Mouse (Mus musculus) liver, postnatal 0 days (tissue): ENCODE data around the gene Ttc3. TPM values are rescaled to one million over a fixed set of nuclear protein-coding genes. Genes with fewer than 3 reads are reported as not detected.
"Not testable (repeated sequence)": the region's sequence is repeated elsewhere in the genome, so short reads cannot be mapped to it uniquely, and the experiment has no call there.

ENCODE experiments used
- ATAC-seq: fragments of 200-750 bp; cut with Nextera tagmentation; 2 replicates; pipeline ENCODE4 v1.8.0; 2017; ENCODE audit warnings: mild to moderate bottlenecking, moderate library complexity
- DNase-seq: peaks from one replicate; pipeline ENCODE4 v3.0.0-alpha.2; 2016
- H3K27ac ChIP-seq: fragments of 300-500 bp; sonication (generic); 2 replicates; pipeline ENCODE4 v1.5.1; 2014; ENCODE audit warnings: antibody characterized with exemption, moderate library complexity, mild to moderate bottlenecking, low read depth
- H3K27me3 ChIP-seq: fragments of 300-500 bp; sonication (generic); 2 replicates; pipeline ENCODE4 v1.6.1; 2014; ENCODE audit warnings: low read length, control low read depth, mixed read lengths; ENCODE audit not compliant: insufficient read depth
- H3K36me3 ChIP-seq: fragments of 300-500 bp; sonication (generic); replicated peaks from 2 replicates; pipeline ENCODE4 v1.6.1; 2014; ENCODE audit warnings: mild to moderate bottlenecking, control low read depth, low read length, moderate library complexity, mixed read lengths; ENCODE audit not compliant: insufficient read depth
- H3K4me1 ChIP-seq: fragments of 300-500 bp; sonication (generic); 2 replicates; pipeline ENCODE4 v1.6.1; 2014; ENCODE audit warnings: antibody characterized with exemption, mild to moderate bottlenecking, control low read depth; ENCODE audit not compliant: insufficient read depth
- H3K4me2 ChIP-seq: fragments of 300-500 bp; sonication (generic); 2 replicates; pipeline ENCODE4 v1.6.1; 2014; ENCODE audit warnings: low read depth, mild to moderate bottlenecking, low read length, moderate library complexity, mixed read lengths
- H3K4me3 ChIP-seq: fragments of 300-500 bp; sonication (generic); 2 replicates; pipeline ENCODE4 v1.5.1; 2014; ENCODE audit warnings: low read depth, low read length
- H3K9ac ChIP-seq: fragments of 300-500 bp; sonication (generic); replicated peaks from 2 replicates; pipeline ENCODE4 v1.6.1; 2014; ENCODE audit warnings: mild to moderate bottlenecking, moderate library complexity
- H3K9me3 ChIP-seq: fragments of 300-500 bp; sonication (generic); 2 replicates; pipeline ENCODE4 v1.6.1; 2016; ENCODE audit warnings: mild to moderate bottlenecking, control low read depth, low read length, mixed read lengths
- CTCF ChIP-seq: sonication (generic); IDR thresholded peaks from 2 replicates; pipeline ENCODE4 v1.5.1; 2016; ENCODE audit warnings: antibody characterized with exemption, low read depth
- EP300 ChIP-seq: IDR thresholded peaks from 2 replicates; pipeline ENCODE4 v1.6.1; 2016; ENCODE audit warnings: antibody characterized with exemption, low read depth, mild to moderate bottlenecking
- WGBS: fragments of 180-500 bp; shearing (Covaris S2); extraction: QIAGEN DNeasy Blood & Tissue Kit; methylation state at CpG from one replicate; pipeline ENCODE4 v1.1.7; 2014; ENCODE audit not compliant: insufficient replicate concordance; 5-methylcytosine and 5-hydroxymethylcytosine counted together
- polyA plus RNA-seq: library from polyadenylated mRNA; unstranded; fragments of >200 nt; fragmentation: Nextera tagmentation; extraction: Ambion mirVana; gene quantifications from 2 replicates; pipeline ENCODE4 v1.2.1, GENCODE M21; 2015

The Ttc3 gene
- polyA plus RNA-seq, 1 experiment from 2014 or later, result 17.4 TPM

DNA sequence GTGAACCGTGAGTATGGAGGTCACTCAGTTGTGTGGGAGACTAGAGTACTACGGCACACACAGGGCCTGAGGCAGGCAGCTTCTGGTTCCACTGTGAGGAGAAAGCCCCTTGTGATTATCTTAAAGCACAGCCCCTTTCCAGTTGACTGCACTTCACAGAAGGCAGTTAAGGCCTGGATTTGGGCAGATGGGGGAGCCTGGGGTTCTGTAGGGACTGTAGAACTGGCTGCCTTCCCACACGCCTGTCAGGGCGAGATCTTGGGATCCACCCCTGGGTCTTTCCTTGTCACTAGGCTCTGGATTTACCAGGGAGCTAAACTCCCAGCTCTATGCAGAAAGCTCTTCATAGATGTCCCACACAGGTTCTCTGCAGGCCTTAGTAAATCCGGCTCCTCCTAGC is 40.0 kb upstream of the Ttc3 start:
- no peak overlapping the region for H3K4me2 ChIP-seq
- DNase-seq, result no peak
- 82% methylated on average over 5 of the region's 5 CpGs for WGBS
- no peak overlapping the region for H3K4me3 ChIP-seq
- no peak for ATAC-seq
- no peak overlapping the region for H3K27ac ChIP-seq
- H3K9ac ChIP-seq, result no peak overlapping the region
- peaks cover 15% of the 10 kb centered on the region; the same call in 1 of the 2 replicates for H3K4me1 ChIP-seq
- H3K9me3 ChIP-seq, result no peaks in the 10 kb centered on the region
- H3K27me3 ChIP-seq, result peaks cover 24% of the 10 kb centered on the region; the same call in 1 of the 2 replicates
- TF ChIP-seq EP300, result no peak
- TF ChIP-seq CTCF, result no peak
- no peaks in the 10 kb centered on the region for H3K36me3 ChIP-seq

DNA sequence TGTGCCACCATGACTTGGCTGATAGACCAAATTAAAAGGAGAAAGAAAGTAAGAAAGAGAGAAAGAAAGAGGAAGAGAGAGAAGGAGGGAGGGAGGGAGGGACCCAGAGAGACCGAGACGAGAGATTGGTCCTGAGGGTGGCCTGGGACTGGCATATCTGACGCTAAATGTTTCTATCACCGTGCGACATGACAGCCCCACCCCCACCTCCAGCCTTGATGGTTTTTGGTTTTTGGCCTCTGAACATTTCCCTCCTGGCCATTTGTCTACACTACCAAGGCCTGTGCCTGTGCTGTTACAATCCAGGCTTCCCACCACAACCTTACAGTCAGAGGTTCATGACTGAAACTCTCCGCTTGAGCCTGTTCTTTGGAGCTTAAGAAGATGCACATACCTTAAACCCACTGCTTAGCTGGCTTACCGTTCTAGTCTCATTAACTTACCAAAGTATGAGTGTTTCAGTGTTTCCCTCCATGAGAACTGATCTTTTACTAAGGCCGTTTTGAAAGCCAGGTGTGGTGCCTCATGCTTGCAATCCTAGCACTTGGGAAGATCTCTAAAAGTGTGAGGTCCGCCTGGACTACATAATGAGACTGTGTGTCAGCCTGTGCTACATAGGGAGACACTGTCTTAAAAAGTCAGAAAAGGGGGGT is 39.1 kb upstream of the Ttc3 start:
- no peaks in the 10 kb centered on the region for H3K9me3 ChIP-seq
- ATAC-seq, result no peak
- no peak overlapping the region for H3K9ac ChIP-seq
- H3K4me1 ChIP-seq, result peaks cover 15% of the 10 kb centered on the region; the same call in 1 of the 2 replicates
- no peak overlapping the region for H3K4me2 ChIP-seq
- no peak overlapping the region for H3K27ac ChIP-seq
- no peak overlapping the region for H3K4me3 ChIP-seq
- TF ChIP-seq EP300 (no peak), CTCF (no peak)
- no peaks in the 10 kb centered on the region for H3K36me3 ChIP-seq
- WGBS, result 68% methylated on average over 9 of the region's 9 CpGs
- no peak for DNase-seq
- peaks cover 20% of the 10 kb centered on the region; the same call in 1 of the 2 replicates for H3K27me3 ChIP-seq

DNA sequence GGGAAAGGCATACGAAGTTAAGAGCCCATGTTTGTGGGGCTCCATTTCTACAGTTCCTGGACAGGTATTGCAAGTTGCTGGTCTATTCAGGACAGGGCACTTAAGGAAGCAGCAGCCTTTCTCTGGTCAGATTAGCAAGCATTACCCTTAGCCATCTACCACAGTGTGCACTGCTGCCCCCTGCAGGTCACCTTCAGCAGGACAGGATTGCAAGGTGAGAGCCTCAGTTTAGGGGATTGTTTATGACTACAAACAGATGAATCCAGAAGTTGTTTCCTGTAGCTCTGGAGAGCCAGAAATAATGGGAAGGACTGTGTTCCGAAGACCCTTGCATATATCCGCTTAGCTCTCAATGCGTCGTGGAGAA is 38.5 kb upstream of the Ttc3 start:
- 61% methylated on average over 5 of the region's 5 CpGs for WGBS
- ATAC-seq, result peak; percentile 35; the same call in 1 of the 2 replicates
- peaks cover 15% of the 10 kb centered on the region; the same call in 1 of the 2 replicates for H3K27me3 ChIP-seq
- H3K4me3 ChIP-seq, result no peak overlapping the region
- H3K9me3 ChIP-seq, result no peaks in the 10 kb centered on the region
- H3K4me2 ChIP-seq, result no peak overlapping the region
- DNase-seq, result peak; percentile 85
- no peak overlapping the region for H3K9ac ChIP-seq
- H3K4me1 ChIP-seq, result peaks cover 15% of the 10 kb centered on the region; the same call in 1 of the 2 replicates
- H3K36me3 ChIP-seq, result no peaks in the 10 kb centered on the region
- TF ChIP-seq CTCF, result peak; percentile 92
- no peak for TF ChIP-seq EP300
- no peak overlapping the region for H3K27ac ChIP-seq

DNA sequence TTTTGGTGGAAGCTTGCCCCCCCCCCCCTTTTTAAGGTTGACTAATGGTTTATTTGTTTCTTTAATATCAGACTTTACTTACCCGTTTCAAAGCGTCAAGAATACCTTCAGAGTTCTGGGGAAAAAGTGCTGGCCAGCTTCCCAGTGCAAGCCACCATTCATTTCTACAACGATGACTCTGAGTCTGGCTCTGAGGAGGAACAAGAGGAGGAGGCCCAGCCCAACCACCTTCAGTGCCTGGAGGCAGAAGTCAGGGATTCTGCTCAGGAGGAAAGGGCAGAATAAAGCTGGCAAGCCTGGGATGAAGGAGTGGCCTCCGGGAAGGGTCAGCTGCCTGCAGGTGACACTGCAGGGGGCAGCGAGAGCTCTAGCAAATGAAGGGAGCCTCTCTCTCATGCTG is 34.8 kb upstream of the Ttc3 start:
- 55% methylated on average over 5 of the region's 5 CpGs for WGBS
- Histone ChIP-seq H3K9ac (no peak overlapping the region), H3K9me3 (no peaks in the 10 kb centered on the region), H3K27me3 (no peaks in the 10 kb centered on the region), H3K27ac (no peak overlapping the region), H3K36me3 (no peaks in the 10 kb centered on the region), H3K4me1 (no peaks in the 10 kb centered on the region), H3K4me3 (no peak overlapping the region), H3K4me2 (no peak overlapping the region)
- ATAC-seq, result no peak
- no peak for DNase-seq
- no peak for TF ChIP-seq CTCF
- no peak for TF ChIP-seq EP300

DNA sequence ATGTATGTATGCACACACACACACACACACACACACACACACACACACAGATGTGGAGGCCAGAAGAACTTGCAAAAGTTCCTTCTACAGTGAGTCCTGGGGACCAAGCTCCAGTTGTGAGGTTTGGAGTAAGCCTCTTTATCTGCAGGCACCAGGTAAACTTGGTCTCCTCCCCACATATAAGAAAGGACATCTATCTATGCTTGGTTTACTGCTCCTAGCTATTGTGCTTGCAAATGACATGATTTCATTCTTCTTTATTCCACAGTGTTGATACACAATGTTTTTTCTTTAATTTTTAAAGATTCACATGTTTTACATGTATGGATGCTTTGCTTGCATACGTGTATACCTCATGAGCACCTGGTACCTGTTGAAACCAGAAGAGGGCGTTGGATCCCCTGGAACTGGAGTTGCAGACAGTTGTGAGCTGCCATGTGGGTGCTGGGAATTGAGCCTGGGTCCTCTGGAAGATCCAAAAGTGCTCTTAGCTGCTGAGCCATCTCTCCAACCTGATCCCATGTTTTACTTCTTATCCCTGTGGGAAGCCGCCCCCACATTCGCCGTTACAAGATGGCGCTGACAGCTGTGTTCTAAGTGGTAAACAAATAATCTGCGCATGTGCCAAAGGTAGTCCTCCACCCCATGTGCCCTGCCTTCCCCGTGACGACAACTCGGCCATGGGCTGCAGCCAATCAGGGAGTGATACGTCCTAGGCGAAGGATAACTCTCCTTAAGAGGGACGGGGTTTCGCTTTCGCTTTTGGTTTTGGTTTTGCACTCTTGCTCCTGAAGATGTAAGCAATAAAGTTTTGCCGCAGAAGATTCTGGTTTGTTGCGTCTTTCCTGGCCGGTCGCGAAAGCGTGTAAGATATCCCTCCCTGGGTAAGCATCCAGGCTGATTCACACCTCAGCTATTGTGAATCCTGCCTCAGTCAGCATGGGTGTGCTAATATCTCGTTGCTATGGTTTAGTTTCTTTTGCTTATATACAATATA is 31.0 kb upstream of the Ttc3 start:
- DNase-seq, result not testable (repeated sequence)
- WGBS, result 87% methylated on average over 18 of the region's 22 CpGs

DNA sequence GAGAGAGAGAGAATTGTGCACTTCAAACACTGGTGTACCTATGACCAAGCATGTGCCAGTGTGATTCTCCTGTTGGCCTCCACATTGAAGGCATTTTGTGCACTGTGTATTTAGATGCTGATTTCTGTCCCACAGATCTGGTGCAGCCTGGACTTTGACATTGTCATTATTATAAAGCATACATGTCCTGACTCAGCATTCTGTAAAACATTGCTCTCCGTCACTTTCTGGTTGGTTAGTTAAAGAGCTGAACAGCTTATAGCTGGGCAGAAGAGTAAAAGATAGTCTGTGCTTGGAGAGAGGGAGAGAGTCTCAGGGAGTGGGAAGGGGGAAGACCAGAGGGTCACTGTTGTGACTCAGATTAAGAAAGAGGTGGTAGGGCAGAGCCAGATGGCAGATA is 24.7 kb upstream of the Ttc3 start:
- H3K4me3 ChIP-seq, result no peak overlapping the region
- no peak overlapping the region for H3K4me2 ChIP-seq
- DNase-seq, result no peak
- 67% methylated on average over 1 of the region's 1 CpGs for WGBS
- H3K27me3 ChIP-seq, result no peaks in the 10 kb centered on the region
- H3K9me3 ChIP-seq, result no peaks in the 10 kb centered on the region
- peaks cover 5% of the 10 kb centered on the region; the same call in 1 of the 2 replicates for H3K4me1 ChIP-seq
- no peak for ATAC-seq
- TF ChIP-seq CTCF (no peak), EP300 (no peak)
- H3K36me3 ChIP-seq, result no peaks in the 10 kb centered on the region
- H3K9ac ChIP-seq, result no peak overlapping the region
- no peak overlapping the region for H3K27ac ChIP-seq

More for the DNA sequence above, 31.0 kb upstream of the Ttc3 start:
- not testable (repeated sequence) for H3K27me3 ChIP-seq, H3K27ac ChIP-seq, ATAC-seq, H3K4me1 ChIP-seq, H3K4me2 ChIP-seq, H3K36me3 ChIP-seq, H3K9ac ChIP-seq, H3K4me3 ChIP-seq, H3K9me3 ChIP-seq
